Mouse (Mus musculus) heart, embryonic 10.5 days (tissue): ENCODE measurements around the gene Fbxo48. TPM values are rescaled to one million over a fixed set of nuclear protein-coding genes. Genes with fewer than 3 reads are reported as not detected.

Experiments used
- polyA plus RNA-seq: library from polyadenylated mRNA; unstranded; fragments of >200 nt; fragmentation: Nextera tagmentation; extraction: Ambion mirVana; gene quantifications from 2 replicates; pipeline ENCODE4 v1.2.1, GENCODE M21; 2016

Gene Fbxo48
- polyA plus RNA-seq, 1 experiment from 2014 or later: 1.7 TPM

Other genes starting within 250 kb of the Fbxo48 start
- 1.9 and 3.1 TPM in 2 replicates for gene Egfr, start 199.2 kb upstream of the Fbxo48 start, polyA plus RNA-seq
- 7.2 and 12.7 TPM in 2 replicates for gene Cnrip1, start 100.2 kb downstream of the Fbxo48 start, polyA plus RNA-seq
- 5.6 and 10.6 TPM in 2 replicates for gene Plek, start 101.0 kb downstream of the Fbxo48 start, polyA plus RNA-seq
- gene Ppp3r1, start 207.9 kb downstream of the Fbxo48 start, polyA plus RNA-seq: 75.1 and 76.7 TPM in 2 replicates
- 22.8 and 27.6 TPM in 2 replicates for gene Wdr92, start 230.7 kb downstream of the Fbxo48 start, polyA plus RNA-seq